Mouse (Mus musculus): ENCODE results near the gene Gtf2e1. TPM values are rescaled to one million over a fixed set of nuclear protein-coding genes. Genes with fewer than 3 reads are reported as not detected.

Gene Gtf2e1
- polyA plus RNA-seq, 1 experiment from 2014 or later = 20.5 TPM

DNA sequence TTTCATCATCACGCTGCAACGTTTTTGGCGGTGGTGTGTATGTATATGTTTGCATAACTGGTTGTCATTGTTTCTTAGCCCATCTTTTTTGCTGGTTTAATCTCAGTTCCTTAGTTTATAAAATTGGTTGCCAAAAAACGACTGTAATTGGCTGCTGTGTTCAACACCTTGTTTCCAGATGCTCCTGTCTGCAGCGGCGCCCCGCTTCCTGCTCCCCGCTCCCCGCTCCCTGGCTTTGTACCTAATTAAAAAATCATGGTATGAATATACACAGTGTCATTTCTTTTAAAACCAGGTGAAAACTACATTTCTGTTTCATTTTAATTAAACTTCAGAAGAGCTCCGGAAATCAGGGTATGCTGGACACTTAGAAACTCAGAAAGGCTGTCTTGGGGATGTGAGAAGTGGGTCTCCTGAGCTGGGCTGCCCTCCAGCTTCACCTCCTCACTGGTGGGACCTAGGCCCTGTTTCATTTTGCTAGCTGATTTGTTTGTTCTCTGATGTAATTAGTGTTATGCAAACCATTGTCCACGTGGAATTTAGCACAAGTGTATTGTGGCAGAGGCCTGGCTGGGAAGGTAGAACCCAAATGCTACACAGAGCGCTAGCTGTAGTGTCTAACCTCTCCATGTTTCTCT lies 32.6 kb upstream of the Gtf2e1 start:
- ATAC-seq (ENCODE audit: extremely low read depth, insufficient number of reproducible peaks, low FRiP score, low TSS enrichment) = no peak
- H3K9ac ChIP-seq = no peak overlapping the region
- no peak overlapping the region for H3K4me3 ChIP-seq
- no peaks in the 10 kb centered on the region for H3K27me3 ChIP-seq (replicated peaks)
- 92% methylated on average over 12 of the region's 12 CpGs for WGBS
- no peak overlapping the region for H3K27ac ChIP-seq (replicated peaks)
- H3K9me3 ChIP-seq = peaks cover 5% of the 10 kb centered on the region
- H3K4me1 ChIP-seq = peaks cover 5% of the 10 kb centered on the region
- no peak overlapping the region for H3K4me2 ChIP-seq
- H3K36me3 ChIP-seq = peaks cover 45% of the 10 kb centered on the region

DNA sequence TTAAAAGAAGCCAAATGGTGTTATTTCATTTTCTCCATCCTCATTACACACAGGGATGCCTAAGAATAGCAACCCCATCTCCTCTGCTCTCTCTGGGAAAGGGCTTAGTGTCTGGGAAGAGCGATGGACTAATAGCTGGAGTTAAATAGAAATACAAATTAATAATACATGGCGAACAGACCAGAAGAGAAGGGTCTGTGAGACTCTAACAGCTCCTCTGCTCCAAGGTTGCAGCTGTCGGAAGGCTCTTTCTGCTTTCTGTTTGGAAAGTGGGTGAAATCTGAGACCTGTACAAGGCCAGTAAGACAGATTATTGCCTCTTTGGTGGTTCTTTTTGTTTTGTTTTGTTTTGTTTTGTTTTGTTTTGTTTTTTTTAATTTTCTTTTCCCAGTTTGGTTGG lies 32.0 kb upstream of the Gtf2e1 start:
- WGBS = 83% methylated on average over 3 of the region's 3 CpGs
- Histone ChIP-seq H3K4me2 (no peak overlapping the region), H3K9me3 (peaks cover 5% of the 10 kb centered on the region), H3K9ac (no peak overlapping the region), H3K4me1 (peaks cover 12% of the 10 kb centered on the region), H3K27me3 (replicated peaks) (no peaks in the 10 kb centered on the region), H3K4me3 (no peak overlapping the region), H3K27ac (replicated peaks) (no peak overlapping the region), H3K36me3 (peaks cover 45% of the 10 kb centered on the region)
- ATAC-seq (ENCODE audit: extremely low read depth, insufficient number of reproducible peaks, low FRiP score, low TSS enrichment) = no peak

DNA sequence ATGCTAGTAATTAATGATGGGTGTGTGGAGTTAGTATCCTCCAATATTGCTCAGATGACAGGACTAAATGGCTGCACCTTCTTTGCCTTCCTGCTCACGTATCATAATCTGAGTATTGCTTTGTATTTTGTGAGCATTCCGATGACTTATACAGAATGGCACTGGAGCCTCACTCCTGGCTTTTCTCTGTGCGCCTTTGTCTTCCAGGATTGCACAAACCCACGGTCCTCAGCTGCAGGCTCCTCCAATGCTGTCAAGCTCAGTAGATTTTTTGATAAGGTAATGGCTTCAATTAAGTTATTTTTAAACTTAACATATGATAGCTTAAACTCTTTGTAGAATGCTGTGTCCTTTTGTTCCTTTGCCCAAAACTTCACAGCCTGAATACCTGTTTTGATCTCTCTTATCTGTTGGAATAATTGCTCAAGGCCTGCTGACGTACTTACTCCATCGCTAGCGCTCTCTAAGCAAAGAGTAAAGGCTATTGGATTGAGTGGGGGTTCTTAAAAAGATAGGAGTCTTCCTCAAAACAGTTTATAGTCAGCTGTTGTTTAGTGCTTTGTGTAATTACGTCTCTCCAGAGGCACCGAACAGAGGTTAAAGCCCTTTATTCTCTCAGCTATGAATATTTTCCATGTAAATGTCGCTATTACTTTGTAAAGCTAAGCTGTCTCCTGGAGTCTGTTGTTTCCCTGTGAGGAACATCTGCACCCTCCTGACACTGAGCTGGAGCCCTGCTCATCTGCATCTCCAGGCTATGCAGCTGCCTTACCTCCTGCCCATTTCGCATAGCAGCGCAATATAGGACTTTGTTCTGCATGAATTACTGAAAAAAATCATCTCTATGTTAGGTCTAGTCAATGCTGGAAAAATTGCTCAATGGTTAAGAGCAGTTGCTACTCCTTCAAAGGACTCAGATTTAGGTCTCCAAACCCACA lies 27.8 kb upstream of the Gtf2e1 start:
- H3K9me3 ChIP-seq = no peaks in the 10 kb centered on the region
- H3K27ac ChIP-seq (replicated peaks) = no peak overlapping the region
- H3K9ac ChIP-seq = no peak overlapping the region
- no peak overlapping the region for H3K4me3 ChIP-seq
- peaks cover 33% of the 10 kb centered on the region for H3K4me1 ChIP-seq
- 75% methylated on average over 12 of the region's 12 CpGs for WGBS
- no peaks in the 10 kb centered on the region for H3K27me3 ChIP-seq (replicated peaks)
- ATAC-seq (ENCODE audit: extremely low read depth, insufficient number of reproducible peaks, low FRiP score, low TSS enrichment) = no peak
- no peak overlapping the region for H3K4me2 ChIP-seq
- peaks cover 55% of the 10 kb centered on the region for H3K36me3 ChIP-seq

DNA sequence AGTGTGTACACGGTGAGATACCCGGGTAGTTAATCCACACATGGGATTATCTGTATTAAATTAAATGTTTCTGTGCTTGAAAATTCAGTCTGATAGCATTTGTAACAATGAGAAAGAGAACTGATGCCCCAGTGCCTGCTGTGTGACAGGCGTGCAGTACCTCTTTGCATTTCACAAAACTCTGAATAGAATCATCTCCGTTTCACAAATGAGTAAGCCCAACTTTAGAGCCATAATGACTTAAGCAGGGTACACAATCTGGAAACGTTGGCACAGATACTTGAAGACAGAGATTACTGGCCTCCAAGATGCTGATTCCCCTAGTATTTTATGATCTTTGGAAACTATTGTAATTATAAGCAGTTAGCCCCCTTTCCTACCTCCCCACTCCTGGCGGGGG lies 26.5 kb upstream of the Gtf2e1 start:
- Histone ChIP-seq H3K27me3 (replicated peaks) (no peaks in the 10 kb centered on the region), H3K36me3 (peaks cover 43% of the 10 kb centered on the region), H3K4me2 (no peak overlapping the region), H3K4me3 (no peak overlapping the region), H3K27ac (replicated peaks) (no peak overlapping the region), H3K4me1 (peaks cover 33% of the 10 kb centered on the region), H3K9ac (no peak overlapping the region), H3K9me3 (no peaks in the 10 kb centered on the region)
- no peak for ATAC-seq (ENCODE audit: extremely low read depth, insufficient number of reproducible peaks, low FRiP score, low TSS enrichment)
- WGBS = 73% methylated on average over 6 of the region's 6 CpGs

DNA sequence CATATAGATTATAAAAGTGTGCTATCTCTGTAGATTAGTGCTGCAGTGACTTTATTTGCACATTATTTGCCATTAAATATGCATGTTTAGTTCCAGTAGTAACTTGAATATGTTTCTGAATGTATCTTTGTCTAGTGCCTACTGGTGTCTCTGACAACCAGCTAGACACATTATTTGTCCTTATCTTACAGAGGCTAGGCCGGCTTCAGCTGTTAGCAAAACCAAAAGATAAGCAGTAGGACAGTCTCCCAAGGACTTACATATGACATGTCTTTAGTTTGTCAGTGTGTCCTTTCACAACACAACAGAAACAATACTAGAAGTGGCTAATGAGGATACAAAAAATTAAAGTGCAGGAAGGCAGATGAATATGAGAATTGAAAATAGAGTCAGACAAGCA lies 25.5 kb upstream of the Gtf2e1 start:
- H3K9me3 ChIP-seq = no peaks in the 10 kb centered on the region
- H3K4me1 ChIP-seq = peaks cover 33% of the 10 kb centered on the region
- H3K4me2 ChIP-seq = no peak overlapping the region
- H3K4me3 ChIP-seq = no peak overlapping the region
- H3K9ac ChIP-seq = no peak overlapping the region
- 15% methylated on average over 1 of the region's 1 CpGs for WGBS
- ATAC-seq (ENCODE audit: extremely low read depth, insufficient number of reproducible peaks, low FRiP score, low TSS enrichment) = no peak
- H3K27me3 ChIP-seq (replicated peaks) = no peaks in the 10 kb centered on the region
- H3K27ac ChIP-seq (replicated peaks) = peak overlapping the region; percentile 54
- H3K36me3 ChIP-seq = peaks cover 39% of the 10 kb centered on the region

DNA sequence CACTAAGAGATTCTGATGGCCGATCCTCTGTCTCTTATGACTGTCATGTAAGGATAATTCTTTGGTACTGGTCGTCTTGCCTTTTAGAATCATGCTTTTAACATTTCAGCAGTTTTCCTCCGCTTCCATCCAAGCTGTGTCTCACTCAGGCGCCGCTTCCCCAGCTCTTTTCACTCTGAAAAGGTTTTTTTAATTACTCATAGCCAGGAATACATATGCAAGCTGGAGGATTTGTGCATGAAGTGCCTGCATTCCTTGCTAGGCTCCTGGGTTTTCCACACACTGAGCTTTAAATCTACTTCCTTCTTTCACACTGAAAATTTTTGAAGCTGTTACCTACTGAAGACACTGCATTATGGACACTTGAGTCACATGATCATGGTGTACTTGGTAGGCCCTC lies 23.4 kb upstream of the Gtf2e1 start:
- no peak for ATAC-seq (ENCODE audit: extremely low read depth, insufficient number of reproducible peaks, low FRiP score, low TSS enrichment)
- H3K27me3 ChIP-seq (replicated peaks) = no peaks in the 10 kb centered on the region

DNA sequence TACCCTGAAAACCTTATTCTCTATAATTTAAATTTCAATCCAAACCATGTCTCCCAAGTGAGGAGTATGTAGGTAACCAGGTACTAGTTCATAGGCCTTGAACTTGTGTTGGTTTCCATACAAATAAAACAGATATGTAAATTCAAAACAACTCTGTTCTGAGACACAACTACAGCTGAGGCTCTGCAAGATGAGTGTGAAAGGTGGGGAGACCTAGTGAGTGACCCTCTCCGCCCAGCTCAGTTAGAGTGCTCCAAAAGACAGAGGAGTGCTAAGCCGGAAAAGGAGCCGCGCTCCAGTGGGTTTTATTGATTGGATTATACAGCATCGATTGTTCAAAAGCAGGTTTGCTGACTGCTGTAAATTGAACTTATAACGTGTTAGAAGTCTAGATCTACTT lies 22.8 kb upstream of the Gtf2e1 start:
- Histone ChIP-seq H3K4me1 (peaks cover 30% of the 10 kb centered on the region), H3K36me3 (peaks cover 45% of the 10 kb centered on the region), H3K27me3 (replicated peaks) (no peaks in the 10 kb centered on the region), H3K4me2 (no peak overlapping the region), H3K9me3 (no peaks in the 10 kb centered on the region), H3K4me3 (no peak overlapping the region), H3K9ac (no peak overlapping the region), H3K27ac (replicated peaks) (no peak overlapping the region)
- ATAC-seq (ENCODE audit: extremely low read depth, insufficient number of reproducible peaks, low FRiP score, low TSS enrichment) = no peak; the same call in 1 of the 2 replicates
- WGBS = 90% methylated on average over 6 of the region's 6 CpGs

More for the DNA sequence above, 23.4 kb upstream of the Gtf2e1 start:
- H3K4me2 ChIP-seq = no peak overlapping the region
- no peak overlapping the region for H3K4me3 ChIP-seq
- no peak overlapping the region for H3K9ac ChIP-seq
- WGBS = 87% methylated on average over 5 of the region's 5 CpGs
- peaks cover 33% of the 10 kb centered on the region for H3K4me1 ChIP-seq
- no peak overlapping the region for H3K27ac ChIP-seq (replicated peaks)
- no peaks in the 10 kb centered on the region for H3K9me3 ChIP-seq
- peaks cover 45% of the 10 kb centered on the region for H3K36me3 ChIP-seq

DNA sequence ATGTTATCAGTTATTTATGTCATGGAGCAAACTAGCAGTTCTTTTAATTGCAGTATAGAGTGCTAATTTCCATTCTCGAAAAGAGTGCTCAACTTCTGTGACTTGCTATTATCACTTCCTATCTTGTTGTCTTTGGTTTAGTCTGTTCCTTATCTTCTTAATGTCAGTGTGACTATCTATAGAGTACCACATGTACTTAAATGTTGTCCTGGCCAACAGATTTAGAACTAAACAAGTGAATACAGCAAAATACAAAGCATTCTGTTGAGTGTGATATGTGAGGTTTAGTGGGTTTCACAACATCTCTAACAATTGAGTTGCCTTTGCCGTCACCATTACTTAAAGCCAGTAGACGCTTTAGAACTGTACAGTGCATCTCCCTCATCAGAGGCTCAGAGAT lies 13.2 kb upstream of the Gtf2e1 start:
- Histone ChIP-seq H3K36me3 (peaks cover 13% of the 10 kb centered on the region), H3K4me2 (no peak overlapping the region), H3K27me3 (replicated peaks) (no peaks in the 10 kb centered on the region), H3K9ac (no peak overlapping the region), H3K27ac (replicated peaks) (no peak overlapping the region), H3K4me3 (no peak overlapping the region), H3K4me1 (peaks cover 47% of the 10 kb centered on the region), H3K9me3 (no peaks in the 10 kb centered on the region)
- no peak for ATAC-seq (ENCODE audit: extremely low read depth, insufficient number of reproducible peaks, low FRiP score, low TSS enrichment)
- WGBS = 76% methylated on average over 3 of the region's 3 CpGs

DNA sequence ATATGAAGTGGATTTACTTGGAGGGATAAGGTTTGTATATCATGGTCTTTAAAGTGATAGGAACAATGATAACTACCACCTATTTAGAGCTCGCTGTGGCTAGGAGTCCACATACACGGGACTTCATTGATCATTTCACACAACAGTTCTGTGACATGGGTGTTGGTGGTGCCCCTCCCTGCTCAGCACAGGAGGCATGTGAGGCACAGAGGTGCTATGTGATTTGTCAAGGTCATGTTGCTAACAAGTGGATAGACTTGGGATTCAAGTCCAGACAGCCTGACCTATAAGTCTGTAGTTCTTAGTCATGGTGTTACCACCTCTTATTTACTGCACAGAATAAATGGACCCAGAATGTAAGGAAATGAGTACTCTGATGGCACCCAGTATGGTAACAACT lies 11.4 kb upstream of the Gtf2e1 start:
- Histone ChIP-seq H3K4me2 (peak overlapping the region; percentile 57), H3K36me3 (no peaks in the 10 kb centered on the region; the same call in 1 of the 2 replicates), H3K4me1 (peaks cover 40% of the 10 kb centered on the region), H3K9me3 (no peaks in the 10 kb centered on the region), H3K27me3 (replicated peaks) (no peaks in the 10 kb centered on the region), H3K9ac (no peak overlapping the region), H3K4me3 (no peak overlapping the region), H3K27ac (replicated peaks) (peak overlapping the region; percentile 93)
- 41% methylated on average over 2 of the region's 2 CpGs for WGBS
- ATAC-seq (ENCODE audit: extremely low read depth, insufficient number of reproducible peaks, low FRiP score, low TSS enrichment) = peak; percentile 46; the same call in 1 of the 2 replicates

DNA sequence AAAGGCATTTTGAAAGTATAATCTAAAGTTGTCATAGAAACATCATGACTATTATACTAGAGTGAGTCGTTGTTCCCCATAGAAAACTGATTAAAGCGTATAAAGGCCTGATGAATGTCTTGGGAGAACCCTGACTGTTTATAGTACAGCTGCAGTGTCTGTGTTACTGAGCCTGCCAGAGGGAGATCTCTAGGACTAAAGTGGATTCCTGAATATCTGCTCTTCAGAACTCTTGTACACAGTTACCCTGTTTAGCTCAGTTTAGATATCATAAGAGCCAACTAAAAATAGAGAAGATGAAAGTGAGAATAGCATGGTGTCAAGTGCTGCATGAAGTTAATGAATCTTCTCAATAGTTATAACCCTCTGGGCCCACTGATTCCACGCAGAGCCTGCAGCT lies 10.7 kb upstream of the Gtf2e1 start:
- Histone ChIP-seq H3K27ac (replicated peaks) (peak overlapping the region; percentile 93), H3K9ac (0 out of 2 replicates have a peak overlapping the region, but pooled peaks have one; percentile 19), H3K27me3 (replicated peaks) (no peaks in the 10 kb centered on the region), H3K9me3 (no peaks in the 10 kb centered on the region), H3K4me3 (no peak overlapping the region), H3K4me1 (peaks cover 34% of the 10 kb centered on the region), H3K4me2 (peak overlapping the region; percentile 57), H3K36me3 (peaks cover 2% of the 10 kb centered on the region; the same call in 1 of the 2 replicates)
- 0 out of 2 replicates have a peak, but pooled peaks have one; percentile 25 for ATAC-seq (ENCODE audit: extremely low read depth, insufficient number of reproducible peaks, low FRiP score, low TSS enrichment)
- WGBS = 43% methylated on average over 3 of the region's 3 CpGs

DNA sequence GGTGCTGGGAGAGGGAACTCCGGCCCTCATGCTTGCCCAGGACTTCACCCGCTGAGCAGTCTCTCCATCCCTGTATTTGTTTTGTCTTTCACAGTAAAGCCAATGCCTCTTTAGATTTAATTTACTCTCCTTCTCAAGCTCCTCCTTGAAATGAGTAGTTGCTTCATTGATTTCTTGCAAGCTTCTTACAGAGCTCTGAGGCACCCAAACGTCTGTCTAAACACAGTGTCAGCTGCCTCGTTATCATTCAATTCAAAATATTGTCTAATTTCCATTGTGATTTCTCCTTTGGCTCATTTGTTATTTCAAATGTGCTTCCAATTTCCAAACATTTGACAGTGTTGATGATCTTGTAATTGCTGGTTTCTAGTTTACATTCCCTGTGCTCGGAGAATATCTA lies 6.7 kb upstream of the Gtf2e1 start:
- Histone ChIP-seq H3K4me3 (no peak overlapping the region), H3K36me3 (peaks cover 31% of the 10 kb centered on the region)
- WGBS = 84% methylated on average over 5 of the region's 5 CpGs

More for the DNA sequence above, 6.7 kb upstream of the Gtf2e1 start:
- Histone ChIP-seq H3K9me3 (no peaks in the 10 kb centered on the region), H3K9ac (no peak overlapping the region), H3K27ac (replicated peaks) (no peak overlapping the region), H3K4me1 (peaks cover 21% of the 10 kb centered on the region), H3K4me2 (no peak overlapping the region), H3K27me3 (replicated peaks) (no peaks in the 10 kb centered on the region)
- no peak for ATAC-seq (ENCODE audit: extremely low read depth, insufficient number of reproducible peaks, low FRiP score, low TSS enrichment)
